ENCODE assay signal across 15 mouse cellular contexts in the genomic region with DNA sequence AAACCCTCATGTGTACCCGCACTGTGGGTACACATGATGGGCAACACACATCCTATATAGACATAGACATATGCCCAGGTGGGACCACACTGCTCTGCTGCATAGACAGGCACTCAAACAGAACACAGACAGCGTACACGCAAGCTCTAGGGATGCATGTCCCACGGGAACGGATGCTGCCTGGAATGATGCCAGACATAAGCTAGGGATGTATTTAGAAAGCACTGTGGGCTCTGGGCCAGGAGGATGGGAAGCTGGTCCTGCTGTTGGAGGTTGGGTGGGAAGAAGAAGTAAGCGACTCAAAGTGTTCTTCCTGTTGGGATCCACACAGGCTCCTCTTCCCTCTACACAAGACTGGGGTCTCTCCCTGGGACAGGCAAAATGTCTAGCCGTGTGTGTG. TPM values are rescaled to one million over a fixed set of nuclear protein-coding genes. Genes with fewer than 3 reads are reported as not detected.
DNase-seq lines count a peak whose midpoint lies in the region; ATAC-seq and TF ChIP-seq lines count a peak whose summit lies in the region.
"Had no signal": no experiment of that assay in that cellular context is flagged by ENCODE, and none has a peak within 500 bp of the region (broad histone marks: within the 10 kb centered on the region; RNA-seq: fewer than 3 reads in every experiment).

No protein-coding gene starts in this region.

- no peak for TF ChIP-seq CTCF in hindbrain, postnatal 0 days (IDR thresholded peaks at IDR 0.05; ENCODE audit: low read depth)
- TF ChIP-seq CTCF in lung, embryonic 14.5 days (IDR thresholded peaks at IDR 0.05; ENCODE audit: low read depth) = no peak

- H3K4me1 ChIP-seq in embryonic facial prominence, embryonic 14.5 days (ENCODE audit: control insufficient read depth, insufficient read depth, low read length) = peaks cover 3% of the 10 kb centered on the region
- 0 out of 2 replicates have a peak, but pooled peaks cover 2% of the 10 kb centered on the region for H3K4me1 ChIP-seq in embryonic facial prominence, embryonic 10.5 days
- H3K4me1 ChIP-seq in hindbrain, postnatal 0 days (ENCODE audit: insufficient read depth, low read length) = no peaks in the 10 kb centered on the region
- H3K4me1 ChIP-seq in hindbrain, embryonic 10.5 days (replicated peaks) = 0 out of 2 replicates have a peak, but pooled peaks cover 3% of the 10 kb centered on the region
- no peaks in the 10 kb centered on the region for H3K4me1 ChIP-seq in lung, embryonic 14.5 days (ENCODE audit: insufficient read depth)
- H3K4me1 ChIP-seq: neural tube, embryonic 12.5 days had no signal

- H3K4me2 ChIP-seq in embryonic facial prominence, embryonic 14.5 days (ENCODE audit: low read depth, low read length) = no peak overlapping the region
- no peak overlapping the region for H3K4me2 ChIP-seq in hindbrain, postnatal 0 days (ENCODE audit: low read depth, low read length)
- no peak overlapping the region for H3K4me2 ChIP-seq in lung, embryonic 14.5 days
- H3K4me2 ChIP-seq: hindbrain, embryonic 12.5 days; neural tube, embryonic 12.5 days had no signal

- no peak overlapping the region for H3K9ac ChIP-seq in embryonic facial prominence, embryonic 14.5 days (ENCODE audit: low read depth, low read length)
- H3K9ac ChIP-seq in hindbrain, postnatal 0 days (replicated peaks; ENCODE audit: low read length) = no peak overlapping the region
- H3K9ac ChIP-seq in lung, embryonic 14.5 days = no peak overlapping the region
- H3K9ac ChIP-seq: hindbrain, embryonic 12.5 days; neural tube, embryonic 12.5 days had no signal

- no peaks in the 10 kb centered on the region for H3K9me3 ChIP-seq in embryonic facial prominence, embryonic 14.5 days (ENCODE audit: control insufficient read depth, low read length)
- no peaks in the 10 kb centered on the region for H3K9me3 ChIP-seq in embryonic facial prominence, embryonic 10.5 days
- H3K9me3 ChIP-seq in hindbrain, postnatal 0 days (ENCODE audit: low read length) = no peaks in the 10 kb centered on the region
- no peaks in the 10 kb centered on the region for H3K9me3 ChIP-seq in hindbrain, embryonic 10.5 days
- no peaks in the 10 kb centered on the region for H3K9me3 ChIP-seq in lung, embryonic 14.5 days (ENCODE audit: low read depth, low read length)
- H3K9me3 ChIP-seq: heart, embryonic 10.5 days; hindbrain, embryonic 12.5 days; neural tube, embryonic 12.5 days had no signal

- DNase-seq in embryonic facial prominence, embryonic 14.5 days (ENCODE audit: low spot score) = peak; percentile 59
- no peak for DNase-seq in embryonic facial prominence, embryonic 10.5 days (ENCODE audit: low spot score)
- DNase-seq in hindbrain, postnatal 0 days (ENCODE audit: low spot score) = peak; percentile 49
- no peak for DNase-seq in hindbrain, embryonic 10.5 days (ENCODE audit: low spot score)
- DNase-seq in lung, embryonic 14.5 days = peak; percentile 88
- DNase-seq in lung, postnatal 14 days = no peak
- peak; percentile 86 for DNase-seq in brain, adult 2 months (ENCODE audit: low read depth, low spot score)
- DNase-seq: layer of hippocampus, postnatal 36 days; liver had no signal

- no peak overlapping the region for H3K27ac ChIP-seq in embryonic facial prominence, embryonic 14.5 days (replicated peaks; ENCODE audit: low read depth, low read length)
- H3K27ac ChIP-seq in embryonic facial prominence, embryonic 10.5 days (replicated peaks) = no peak overlapping the region
- no peak overlapping the region for H3K27ac ChIP-seq in hindbrain, postnatal 0 days
- no peak overlapping the region for H3K27ac ChIP-seq in hindbrain, embryonic 10.5 days
- H3K27ac ChIP-seq in lung, embryonic 14.5 days (ENCODE audit: low read depth) = no peak overlapping the region
- H3K27ac ChIP-seq: heart, embryonic 10.5 days; hindbrain, embryonic 12.5 days; neural tube, embryonic 12.5 days had no signal

- no peaks in the 10 kb centered on the region for H3K27me3 ChIP-seq in embryonic facial prominence, embryonic 14.5 days (replicated peaks; ENCODE audit: control insufficient read depth, insufficient read depth, low read length)
- no peaks in the 10 kb centered on the region for H3K27me3 ChIP-seq in embryonic facial prominence, embryonic 10.5 days (replicated peaks; ENCODE audit: low read depth, poor library complexity, severe bottlenecking)
- no peaks in the 10 kb centered on the region for H3K27me3 ChIP-seq in hindbrain, postnatal 0 days (ENCODE audit: insufficient read depth, low read length)
- H3K27me3 ChIP-seq in hindbrain, embryonic 10.5 days (ENCODE audit: insufficient read depth, poor library complexity, severe bottlenecking) = no peaks in the 10 kb centered on the region
- H3K27me3 ChIP-seq in lung, embryonic 14.5 days (ENCODE audit: insufficient read depth, low read length) = no peaks in the 10 kb centered on the region
- H3K27me3 ChIP-seq: hindbrain, embryonic 12.5 days; neural tube, embryonic 12.5 days had no signal

- WGBS in embryonic facial prominence, embryonic 14.5 days = 58% methylated on average over 6 of the region's 7 CpGs
- 86% methylated on average over 7 of the region's 7 CpGs for WGBS in embryonic facial prominence, embryonic 10.5 days
- 54% methylated on average over 7 of the region's 7 CpGs for WGBS in hindbrain, postnatal 0 days
- 86% methylated on average over 7 of the region's 7 CpGs for WGBS in hindbrain, embryonic 10.5 days
- 41% methylated on average over 7 of the region's 7 CpGs for WGBS in lung, embryonic 14.5 days

- no peak for ATAC-seq in embryonic facial prominence, embryonic 14.5 days (ENCODE audit: low read depth)
- ATAC-seq in hindbrain, postnatal 0 days = no peak
- ATAC-seq in lung, embryonic 14.5 days (ENCODE audit: insufficient read depth) = peak; percentile 30; the same call in 1 of the 2 replicates
- ATAC-seq in erythroblast, adult 5-6 weeks (replicated peaks; ENCODE audit: low FRiP score, poor library complexity, severe bottlenecking) = no peak
- ATAC-seq: midbrain, embryonic 16.5 days had no signal

- H3K4me3 ChIP-seq in embryonic facial prominence, embryonic 14.5 days (ENCODE audit: low read depth, low read length) = no peak overlapping the region
- no peak overlapping the region for H3K4me3 ChIP-seq in embryonic facial prominence, embryonic 10.5 days
- no peak overlapping the region for H3K4me3 ChIP-seq in hindbrain, postnatal 0 days (ENCODE audit: low read length)
- H3K4me3 ChIP-seq in hindbrain, embryonic 10.5 days = no peak overlapping the region
- no peak overlapping the region for H3K4me3 ChIP-seq in lung, embryonic 14.5 days (ENCODE audit: low read depth, low read length)
- H3K4me3 ChIP-seq: heart, embryonic 10.5 days; hindbrain, embryonic 12.5 days; neural tube, embryonic 12.5 days had no signal

- no peaks in the 10 kb centered on the region for H3K36me3 ChIP-seq in embryonic facial prominence, embryonic 14.5 days (ENCODE audit: control insufficient read depth, insufficient read depth, low read length)
- no peaks in the 10 kb centered on the region for H3K36me3 ChIP-seq in embryonic facial prominence, embryonic 10.5 days (replicated peaks)
- no peaks in the 10 kb centered on the region for H3K36me3 ChIP-seq in hindbrain, postnatal 0 days (ENCODE audit: insufficient read depth, low read length)
- no peaks in the 10 kb centered on the region for H3K36me3 ChIP-seq in hindbrain, embryonic 10.5 days
- H3K36me3 ChIP-seq in lung, embryonic 14.5 days (ENCODE audit: insufficient read depth) = no peaks in the 10 kb centered on the region
- H3K36me3 ChIP-seq: heart, embryonic 10.5 days; hindbrain, embryonic 12.5 days; neural tube, embryonic 12.5 days had no signal

RNA-seq across cellular contexts. Expression of gene Bcl9l, which starts 35.4 kb away (rescaled TPM):
- 16.9 and 18.7 TPM in 2 replicates for polyA plus RNA-seq in embryonic facial prominence, embryonic 14.5 days (2014; fragmentation: Nextera tagmentation; extraction: Ambion mirVana)
- polyA plus RNA-seq in embryonic facial prominence, embryonic 10.5 days (2016; fragmentation: Nextera tagmentation; extraction: Ambion mirVana) = 7.4 and 7.7 TPM in 2 replicates
- 32.7 and 44.5 TPM in 2 replicates for total RNA-seq in hindbrain, postnatal 0 days (2014; rRNA removed)
- 7.8 and 8.4 TPM in 2 replicates for polyA plus RNA-seq in hindbrain, postnatal 0 days (2015; fragmentation: Nextera tagmentation; extraction: Ambion mirVana)
- polyA plus RNA-seq in hindbrain, embryonic 10.5 days (2016; fragmentation: Nextera tagmentation; extraction: Ambion mirVana) = 4.6 and 7.3 TPM in 2 replicates
- polyA plus RNA-seq in lung, embryonic 14.5 days (2014; fragmentation: Nextera tagmentation; extraction: Ambion mirVana) = 16.3 and 17.3 TPM in 2 replicates
- total RNA-seq in erythroblast, adult 5-6 weeks (2015; ENCODE audit: low replicate concordance) = 0.77 and 0.84 TPM in 2 replicates
- 0.42 and 2.8 TPM in 2 replicates for total RNA-seq in erythroblast, adult 5-6 weeks (2017; ENCODE audit: low replicate concordance)

RNA-seq across cellular contexts. Expression of gene Cxcr5, which starts 43.6 kb away (rescaled TPM):
- 0.13 and 0.35 TPM in 2 replicates for polyA plus RNA-seq in embryonic facial prominence, embryonic 14.5 days (2014; fragmentation: Nextera tagmentation; extraction: Ambion mirVana)
- polyA plus RNA-seq in embryonic facial prominence, embryonic 10.5 days (2016; fragmentation: Nextera tagmentation; extraction: Ambion mirVana) = not detected in 2 replicates
- total RNA-seq in hindbrain, postnatal 0 days (2014; rRNA removed) = not detected in 2 replicates
- not detected in 2 replicates for polyA plus RNA-seq in hindbrain, postnatal 0 days (2015; fragmentation: Nextera tagmentation; extraction: Ambion mirVana)
- not detected in 2 replicates for polyA plus RNA-seq in hindbrain, embryonic 10.5 days (2016; fragmentation: Nextera tagmentation; extraction: Ambion mirVana)
- not detected in 2 replicates for polyA plus RNA-seq in lung, embryonic 14.5 days (2014; fragmentation: Nextera tagmentation; extraction: Ambion mirVana)
- total RNA-seq in erythroblast, adult 5-6 weeks (2015; ENCODE audit: low replicate concordance) = not detected in 2 replicates
- total RNA-seq in erythroblast, adult 5-6 weeks (2017; ENCODE audit: low replicate concordance) = not detected in 2 replicates
- total RNA-seq: layer of hippocampus, postnatal 36 days had no signal
- polyA plus RNA-seq: heart, embryonic 10.5 days; hindbrain, embryonic 12.5 days; kidney, embryonic 14.5 days; midbrain, embryonic 16.5 days; neural tube, embryonic 12.5 days had no signal

Comparison
In these comparisons a context has a peak if more than half of its experiments do, and no peak if none do; other contexts are left out.
1. DNase-seq: peak in embryonic facial prominence, embryonic 14.5 days (single experiment), hindbrain, postnatal 0 days (single experiment), lung, embryonic 14.5 days (single experiment) and brain, adult 2 months (single experiment); none in embryonic facial prominence, embryonic 10.5 days (single experiment), hindbrain, embryonic 10.5 days (single experiment) and lung, postnatal 14 days (single experiment).